Mouse (Mus musculus): Measurements from ENCODE around the gene Fhad1.
"Not testable (repeated sequence)": the region's sequence is repeated elsewhere in the genome, so short reads cannot be mapped to it uniquely, and the experiment has no call there.

Gene Fhad1

GRCm38 (mm10) chr4:142014659-142015608 lies at the start of gene Fhad1:
Fhad1 (minus strand) TSS chr4:142015082.
- DNase-seq (ENCODE audit: low spot score), result peak; percentile 83

GRCm38 (mm10) chr4:142063057-142063534 lies 48.2 kb upstream of the Fhad1 start:
- DNase-seq (ENCODE audit: low spot score), result no peak

- no peak for DNase-seq (ENCODE audit: low spot score)
Observed at GRCm38 (mm10) chr4:142061485-142062240, 46.8 kb upstream of the Fhad1 start.

- DNase-seq (ENCODE audit: low spot score), result no peak
Observed at GRCm38 (mm10) chr4:142060455-142061378, 45.8 kb upstream of the Fhad1 start.

GRCm38 (mm10) chr4:142059841-142060193 lies 44.9 kb upstream of the Fhad1 start:
- DNase-seq (ENCODE audit: low spot score), result no peak

- DNase-seq (ENCODE audit: low spot score), result no peak
Observed at GRCm38 (mm10) chr4:142059113-142059840, 44.4 kb upstream of the Fhad1 start.

GRCm38 (mm10) chr4:142057529-142058216 lies 42.8 kb upstream of the Fhad1 start:
- no peak for DNase-seq (ENCODE audit: low spot score)

- DNase-seq (ENCODE audit: low spot score), result no peak
Observed at GRCm38 (mm10) chr4:142055600-142055999, 40.7 kb upstream of the Fhad1 start.

- DNase-seq (ENCODE audit: low spot score), result no peak
Observed at GRCm38 (mm10) chr4:142054580-142054979, 39.7 kb upstream of the Fhad1 start.

GRCm38 (mm10) chr4:142053661-142054448 lies 39.0 kb upstream of the Fhad1 start:
- DNase-seq (ENCODE audit: low spot score), result no peak

GRCm38 (mm10) chr4:142053261-142053660 lies 38.4 kb upstream of the Fhad1 start:
- no peak for DNase-seq (ENCODE audit: low spot score)

GRCm38 (mm10) chr4:142052391-142053132 lies 37.7 kb upstream of the Fhad1 start:
- no peak for DNase-seq (ENCODE audit: low spot score)

GRCm38 (mm10) chr4:142051883-142052282 lies 37.0 kb upstream of the Fhad1 start:
- not testable (repeated sequence) for DNase-seq (ENCODE audit: low spot score)

- no peak for DNase-seq (ENCODE audit: low spot score)
Observed at GRCm38 (mm10) chr4:142049963-142050362, 35.1 kb upstream of the Fhad1 start.

- no peak for DNase-seq (ENCODE audit: low spot score)
Observed at GRCm38 (mm10) chr4:142048391-142048790, 33.5 kb upstream of the Fhad1 start.

- DNase-seq (ENCODE audit: low spot score), result no peak
Observed at GRCm38 (mm10) chr4:142047005-142047404, 32.1 kb upstream of the Fhad1 start.

- DNase-seq (ENCODE audit: low spot score), result no peak
Observed at GRCm38 (mm10) chr4:142046496-142046895, 31.6 kb upstream of the Fhad1 start.

- no peak for DNase-seq (ENCODE audit: low spot score)
Observed at GRCm38 (mm10) chr4:142045595-142046163, 30.8 kb upstream of the Fhad1 start.

GRCm38 (mm10) chr4:142044452-142044851 lies 29.6 kb upstream of the Fhad1 start:
- DNase-seq (ENCODE audit: low spot score), result no peak
